Mouse (Mus musculus) ES-E14 (cell line): ENCODE measurements at regions not wholly inside any gene's neighbourhood (a gene's known extent, or its start where the extent isn't known, plus 50 kb on each side); places are given as distances from the start of the nearest gene placed in this dataset.

Experiments
- CHD2 ChIP-seq: IDR thresholded peaks from 2 replicates; pipeline ENCODE4 v1.6.1; 2014; ENCODE audit warnings: mild to moderate bottlenecking, low read depth, low read length, inconsistent platforms
- HCFC1 ChIP-seq: IDR thresholded peaks from 2 replicates; pipeline ENCODE4 v1.6.1; 2012; ENCODE audit warnings: low read length, inconsistent platforms, borderline replicate concordance; ENCODE audit not compliant: insufficient read depth
- MAFK ChIP-seq: IDR thresholded peaks from 2 replicates; pipeline ENCODE4 v1.6.1; 2014; ENCODE audit warnings: mild to moderate bottlenecking, low read depth, low read length, inconsistent platforms; ENCODE audit not compliant: insufficient read depth

DNA sequence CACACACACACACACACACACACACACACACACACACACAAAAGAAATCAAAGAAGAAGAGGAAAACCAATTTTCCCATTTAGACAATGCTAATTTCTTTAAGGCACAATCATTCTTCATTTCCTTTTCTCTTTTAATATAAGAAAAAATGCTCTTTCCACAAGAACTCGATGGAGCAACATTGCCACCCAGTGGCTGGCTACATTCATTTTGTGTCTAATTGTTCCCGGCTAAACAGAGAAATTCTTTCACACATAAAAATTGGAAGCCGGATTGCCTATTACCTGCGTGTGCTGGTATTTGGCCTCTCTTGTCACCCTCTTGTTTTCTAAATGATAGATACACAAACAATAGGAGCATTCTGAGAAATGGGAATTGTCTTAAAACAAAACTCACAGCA, 545.7 kb downstream of the Mat2b start:
- no peak for TF ChIP-seq MAFK
- no peak for TF ChIP-seq CHD2
- no peak for TF ChIP-seq HCFC1
